Mouse (Mus musculus): Measurements from ENCODE around the gene Creg1.

DNA sequence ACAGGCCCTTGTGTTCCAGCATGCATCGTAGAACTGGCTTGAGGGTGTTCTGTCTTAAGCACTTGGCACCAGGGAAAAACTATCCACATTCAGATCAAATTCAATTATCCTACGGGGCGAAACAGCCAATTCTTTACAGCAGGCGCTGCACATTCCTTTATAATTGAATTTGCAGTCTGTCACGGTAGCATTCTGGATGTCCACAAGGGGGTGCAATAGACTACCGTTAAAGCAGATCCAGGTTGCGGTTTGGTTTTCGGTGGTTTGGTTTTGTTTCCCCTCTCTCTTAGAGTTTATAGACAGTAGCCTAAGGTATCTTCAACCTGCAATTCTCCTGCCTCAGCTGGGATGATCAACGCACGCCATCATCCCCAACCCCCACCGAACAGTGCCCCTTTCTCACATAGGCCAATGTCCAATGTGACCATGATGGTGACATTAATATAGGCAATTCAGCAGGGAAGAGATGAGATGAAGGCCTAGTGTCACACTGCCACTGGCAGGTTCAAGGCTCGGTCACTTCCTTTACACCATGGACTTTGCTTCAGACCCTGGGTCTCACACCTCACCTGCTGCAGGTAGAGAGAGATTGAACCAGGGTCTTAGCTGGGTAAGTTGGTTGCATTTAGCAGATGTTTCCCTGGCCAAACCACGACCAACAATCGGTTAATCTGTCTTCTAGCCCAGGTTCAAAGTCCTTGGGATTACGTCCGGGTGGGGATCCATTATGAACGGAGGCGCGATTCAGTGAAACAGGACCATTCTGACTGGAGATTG, 12.2 kb downstream of the Creg1 start:
- peak; percentile 60 for TF ChIP-seq CTCF (conservative IDR thresholded peaks at IDR 0.05; ENCODE audit: low read length)
- no peak for TF ChIP-seq POU5F1 (IDR thresholded peaks at IDR 0.05; ENCODE audit: borderline replicate concordance, low read length)
- TF ChIP-seq NANOG (IDR thresholded peaks at IDR 0.05; ENCODE audit: borderline replicate concordance, low read length) = no peak
